Mouse (Mus musculus): ENCODE data around the gene Rbbp5. TPM values are rescaled to one million over a fixed set of nuclear protein-coding genes. Genes with fewer than 3 reads are reported as not detected.

The Rbbp5 gene
- polyA plus RNA-seq (2014; fragmentation: Nextera tagmentation; extraction: Ambion mirVana): 27.9 and 47.3 TPM in 2 replicates

DNA sequence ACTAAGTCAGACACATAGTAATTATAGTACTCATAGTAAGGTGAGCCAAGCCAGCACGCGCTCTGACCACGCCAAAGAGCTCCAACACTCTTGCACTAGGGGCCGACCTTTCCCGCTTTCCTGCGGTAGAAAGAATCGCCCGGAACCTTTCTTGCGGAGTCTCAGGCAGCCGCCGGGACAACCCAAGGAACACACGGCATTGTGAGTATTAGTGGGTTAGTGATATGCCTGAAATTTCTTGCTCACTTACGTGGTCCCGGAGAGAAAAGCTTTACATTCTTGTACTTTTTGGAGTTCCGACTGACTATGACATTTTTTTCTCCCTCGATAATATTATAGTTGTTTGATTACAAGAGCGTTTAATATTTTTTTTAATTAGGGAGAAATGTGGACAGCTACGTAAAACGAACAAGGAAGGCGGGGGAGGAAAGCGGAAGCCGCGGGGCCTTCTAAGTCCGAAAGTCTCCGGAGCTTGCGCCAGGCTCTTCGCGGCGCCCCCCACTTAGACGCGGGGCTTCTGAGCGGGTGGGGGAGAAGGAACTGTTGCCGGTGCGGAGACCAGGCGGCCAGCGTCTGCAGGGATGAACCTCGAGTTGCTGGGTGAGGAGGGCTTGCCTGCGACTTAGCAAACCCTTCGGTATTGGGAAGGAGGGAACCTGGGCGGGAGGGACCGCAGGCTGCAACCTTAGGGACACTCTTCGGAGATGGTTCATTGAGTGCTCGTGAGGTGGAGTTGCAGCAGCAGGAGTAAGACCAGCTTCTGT is at the start of gene Rbbp5:
Gene Rbbp5, plus strand, starts transcription at position 438 of the 764 bp plus-strand sequence.
- Histone ChIP-seq H3K9ac (ENCODE audit: low read depth, low read length) (peak within 1 kb of the TSS; percentile 67), H3K4me3 (ENCODE audit: low read length) (peak within 1 kb of the TSS; percentile 59), H3K9me3 (ENCODE audit: control insufficient read depth, low read length) (no peaks in the 10 kb centered on the region), H3K36me3 (ENCODE audit: control insufficient read depth, insufficient read depth, low read length) (no peaks in the 10 kb centered on the region), H3K4me2 (replicated peaks; ENCODE audit: low read depth, low read length) (peak within 1 kb of the TSS; percentile 60), H3K27me3 (ENCODE audit: control insufficient read depth, insufficient read depth, low read length) (no peaks in the 10 kb centered on the region), H3K27ac (ENCODE audit: low read depth, low read length) (peak within 1 kb of the TSS; percentile 3; the same call in 1 of the 2 replicates), H3K4me1 (ENCODE audit: control insufficient read depth, insufficient read depth, low read length) (peaks cover 12% of the 10 kb centered on the region)
- ATAC-seq (ENCODE audit: low FRiP score, low TSS enrichment): peak; percentile 90
- WGBS: under 1% methylated on average over 43 of the region's 43 CpGs

DNA sequence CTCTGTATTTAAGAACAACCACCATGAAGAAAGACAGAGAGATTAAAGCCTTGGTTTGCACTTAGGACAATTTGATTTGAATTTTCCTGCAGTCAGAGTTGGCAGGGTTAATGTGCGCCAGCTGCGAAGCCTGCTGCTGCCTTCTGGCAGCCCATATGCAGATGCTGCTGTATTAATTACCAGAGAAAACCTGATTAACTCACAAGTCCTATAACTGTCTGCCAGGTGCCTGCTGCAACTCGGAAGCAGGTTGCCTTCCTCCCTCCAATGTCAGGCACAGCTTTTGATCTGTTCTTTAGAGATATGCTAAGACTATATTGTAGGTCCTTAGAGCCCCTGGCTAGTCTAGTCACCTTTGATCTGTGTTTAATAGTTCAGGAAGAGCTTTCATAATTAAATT is 46.3 kb upstream of the Rbbp5 start:
- Histone ChIP-seq H3K9ac (ENCODE audit: low read depth, low read length) (no peak overlapping the region), H3K4me2 (replicated peaks; ENCODE audit: low read depth, low read length) (no peak overlapping the region), H3K9me3 (ENCODE audit: control insufficient read depth, low read length) (no peaks in the 10 kb centered on the region), H3K27ac (ENCODE audit: low read depth, low read length) (no peak overlapping the region), H3K4me1 (ENCODE audit: control insufficient read depth, insufficient read depth, low read length) (peaks cover 4% of the 10 kb centered on the region; the same call in 1 of the 2 replicates), H3K27me3 (ENCODE audit: control insufficient read depth, insufficient read depth, low read length) (no peaks in the 10 kb centered on the region), H3K36me3 (ENCODE audit: control insufficient read depth, insufficient read depth, low read length) (peaks cover 11% of the 10 kb centered on the region; the same call in 1 of the 2 replicates), H3K4me3 (ENCODE audit: low read length) (no peak overlapping the region)
- WGBS: 60% methylated on average over 3 of the region's 3 CpGs
- no peak for ATAC-seq (ENCODE audit: low FRiP score, low TSS enrichment)

DNA sequence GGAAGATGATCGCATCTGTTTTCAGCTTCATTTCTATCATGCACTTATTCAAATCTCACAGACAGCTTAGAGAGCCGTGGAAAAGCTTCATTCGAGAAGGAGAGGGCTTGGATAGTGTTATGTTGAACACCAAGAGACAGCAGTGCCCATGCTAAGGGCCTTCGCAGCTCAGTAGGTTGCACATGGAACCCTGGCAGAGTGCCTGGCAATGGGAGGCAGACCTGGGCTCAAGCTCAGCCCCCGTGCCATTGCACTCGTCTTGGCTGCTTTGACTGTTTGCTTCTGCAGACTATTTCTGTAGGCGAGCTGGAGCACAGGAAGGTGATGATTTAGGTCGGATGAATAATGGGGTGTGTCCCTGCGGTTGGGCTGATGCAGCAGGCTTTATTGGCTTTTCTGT is 45.4 kb upstream of the Rbbp5 start:
- no peak overlapping the region for H3K4me2 ChIP-seq (replicated peaks; ENCODE audit: low read depth, low read length)
- no peak overlapping the region for H3K4me3 ChIP-seq (ENCODE audit: low read length)
- no peak overlapping the region for H3K9ac ChIP-seq (ENCODE audit: low read depth, low read length)
- ATAC-seq (ENCODE audit: low FRiP score, low TSS enrichment): no peak
- 58% methylated on average over 9 of the region's 9 CpGs for WGBS
- H3K9me3 ChIP-seq (ENCODE audit: control insufficient read depth, low read length): no peaks in the 10 kb centered on the region
- no peaks in the 10 kb centered on the region for H3K27me3 ChIP-seq (ENCODE audit: control insufficient read depth, insufficient read depth, low read length)
- peaks cover 15% of the 10 kb centered on the region; the same call in 1 of the 2 replicates for H3K36me3 ChIP-seq (ENCODE audit: control insufficient read depth, insufficient read depth, low read length)
- H3K4me1 ChIP-seq (ENCODE audit: control insufficient read depth, insufficient read depth, low read length): peaks cover 4% of the 10 kb centered on the region; the same call in 1 of the 2 replicates
- H3K27ac ChIP-seq (ENCODE audit: low read depth, low read length): no peak overlapping the region

DNA sequence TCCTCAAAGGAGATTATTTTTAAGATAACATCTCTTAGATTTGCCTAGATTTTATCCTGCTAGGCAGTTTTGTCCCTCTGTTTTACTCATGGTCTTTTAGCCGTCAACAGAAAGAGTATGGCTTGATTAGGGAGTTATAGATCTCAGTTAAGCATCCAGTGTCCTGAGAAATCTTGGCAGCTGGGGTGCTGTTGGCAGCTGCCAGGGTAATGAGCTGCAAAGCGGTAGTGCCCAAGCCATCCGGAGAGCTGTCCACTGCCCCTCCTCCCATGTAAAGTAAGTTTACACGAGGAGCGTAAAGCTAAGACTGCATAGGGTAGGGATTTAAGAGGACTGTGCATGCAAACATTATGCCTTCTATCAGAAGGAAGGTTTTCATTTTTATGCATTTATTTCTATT is 43.8 kb upstream of the Rbbp5 start:
- Histone ChIP-seq H3K27me3 (ENCODE audit: control insufficient read depth, insufficient read depth, low read length) (no peaks in the 10 kb centered on the region), H3K4me3 (ENCODE audit: low read length) (no peak overlapping the region), H3K4me2 (replicated peaks; ENCODE audit: low read depth, low read length) (no peak overlapping the region), H3K4me1 (ENCODE audit: control insufficient read depth, insufficient read depth, low read length) (peaks cover 4% of the 10 kb centered on the region; the same call in 1 of the 2 replicates), H3K9me3 (ENCODE audit: control insufficient read depth, low read length) (no peaks in the 10 kb centered on the region), H3K36me3 (ENCODE audit: control insufficient read depth, insufficient read depth, low read length) (peaks cover 20% of the 10 kb centered on the region; the same call in 1 of the 2 replicates), H3K27ac (ENCODE audit: low read depth, low read length) (no peak overlapping the region), H3K9ac (ENCODE audit: low read depth, low read length) (no peak overlapping the region)
- no peak for ATAC-seq (ENCODE audit: low FRiP score, low TSS enrichment)
- whole genome bisulfite sequencing: 78% methylated on average over 5 of the region's 5 CpGs

DNA sequence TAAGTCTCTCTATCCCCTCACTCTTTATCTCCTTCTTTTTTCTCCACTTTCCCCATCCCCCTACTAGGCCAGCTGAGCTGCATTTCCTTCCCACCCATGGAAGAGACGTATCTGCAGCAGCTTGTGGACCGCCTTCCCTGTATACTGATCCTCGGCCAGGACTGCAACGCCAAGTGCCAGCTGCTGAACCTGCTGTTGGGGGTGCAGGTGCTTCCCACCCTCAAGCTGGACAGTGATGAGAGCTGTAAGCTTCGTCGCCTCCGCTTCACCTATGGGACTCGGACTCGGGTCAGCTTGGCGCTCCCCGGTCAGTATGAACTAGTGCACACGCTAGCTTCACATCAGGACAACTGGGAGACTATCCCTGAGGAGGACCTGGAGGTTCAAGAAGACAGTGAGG is 43.1 kb upstream of the Rbbp5 start:
- Histone ChIP-seq H3K27me3 (ENCODE audit: control insufficient read depth, insufficient read depth, low read length) (no peaks in the 10 kb centered on the region), H3K27ac (ENCODE audit: low read depth, low read length) (no peak overlapping the region), H3K36me3 (ENCODE audit: control insufficient read depth, insufficient read depth, low read length) (peaks cover 20% of the 10 kb centered on the region; the same call in 1 of the 2 replicates), H3K4me3 (ENCODE audit: low read length) (no peak overlapping the region), H3K9ac (ENCODE audit: low read depth, low read length) (no peak overlapping the region), H3K4me1 (ENCODE audit: control insufficient read depth, insufficient read depth, low read length) (peaks cover 4% of the 10 kb centered on the region; the same call in 1 of the 2 replicates), H3K4me2 (replicated peaks; ENCODE audit: low read depth, low read length) (no peak overlapping the region), H3K9me3 (ENCODE audit: control insufficient read depth, low read length) (no peaks in the 10 kb centered on the region)
- WGBS: 88% methylated on average over 12 of the region's 12 CpGs
- ATAC-seq (ENCODE audit: low FRiP score, low TSS enrichment): no peak

DNA sequence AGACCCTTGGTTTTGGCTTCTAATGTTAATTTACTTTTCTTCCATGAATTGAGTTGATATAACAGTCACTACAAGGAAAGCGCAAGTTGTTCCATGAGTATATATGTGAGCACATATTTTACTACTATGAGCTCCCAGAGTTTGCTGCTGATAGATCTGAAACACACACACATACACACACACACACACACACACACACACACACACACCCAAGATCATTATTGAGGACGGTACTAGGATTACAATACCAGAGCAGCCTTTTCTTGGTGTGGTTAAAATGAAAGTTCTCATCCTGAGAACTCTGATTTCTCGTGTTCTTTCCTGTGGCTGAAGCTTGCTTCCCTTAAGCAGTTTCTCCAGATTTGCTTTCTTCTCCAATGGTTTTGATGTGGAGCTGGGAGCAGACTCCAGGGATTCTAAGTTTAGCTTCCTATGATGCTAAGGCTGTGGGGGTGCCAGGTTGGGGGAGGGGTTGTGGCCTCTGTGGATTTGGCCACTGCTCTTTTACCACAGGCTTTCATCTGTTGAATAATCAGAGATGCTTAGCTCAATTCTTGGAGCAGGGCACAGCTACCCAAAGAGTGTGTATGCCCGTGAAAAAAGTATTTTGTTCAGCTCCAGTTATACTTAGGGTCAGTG is 40.7 kb upstream of the Rbbp5 start:
- H3K27me3 ChIP-seq (ENCODE audit: control insufficient read depth, insufficient read depth, low read length): no peaks in the 10 kb centered on the region
- ATAC-seq (ENCODE audit: low FRiP score, low TSS enrichment): no peak
- H3K4me3 ChIP-seq (ENCODE audit: low read length): no peak overlapping the region
- WGBS: 75% methylated on average over 4 of the region's 4 CpGs
- peaks cover 4% of the 10 kb centered on the region; the same call in 1 of the 2 replicates for H3K4me1 ChIP-seq (ENCODE audit: control insufficient read depth, insufficient read depth, low read length)
- no peak overlapping the region for H3K4me2 ChIP-seq (replicated peaks; ENCODE audit: low read depth, low read length)
- H3K9ac ChIP-seq (ENCODE audit: low read depth, low read length): no peak overlapping the region
- peak overlapping the region; percentile 47; the same call in 1 of the 2 replicates for H3K27ac ChIP-seq (ENCODE audit: low read depth, low read length)
- H3K36me3 ChIP-seq (ENCODE audit: control insufficient read depth, insufficient read depth, low read length): peaks cover 31% of the 10 kb centered on the region; the same call in 1 of the 2 replicates
- no peaks in the 10 kb centered on the region; the same call in 1 of the 2 replicates for H3K9me3 ChIP-seq (ENCODE audit: control insufficient read depth, low read length)

DNA sequence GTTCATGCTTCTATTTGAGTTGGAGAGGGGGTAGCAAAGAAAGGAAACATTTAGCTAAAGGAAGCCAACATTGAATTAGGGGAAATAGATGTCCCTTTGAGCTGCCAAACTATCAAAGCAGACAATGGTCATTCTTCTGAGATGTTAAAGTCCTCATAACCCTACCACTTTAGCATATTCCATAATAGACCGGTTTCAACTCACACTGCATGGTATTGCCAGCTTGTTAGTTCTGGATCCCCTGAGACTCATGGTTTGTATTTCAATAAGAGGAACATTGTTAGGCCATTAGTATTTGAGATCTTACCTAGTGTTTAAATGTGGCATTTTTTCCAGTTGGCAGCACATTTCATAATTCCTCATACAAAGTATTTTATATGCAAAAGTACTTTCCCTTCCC is 40.2 kb upstream of the Rbbp5 start:
- Histone ChIP-seq H3K4me1 (ENCODE audit: control insufficient read depth, insufficient read depth, low read length) (no peaks in the 10 kb centered on the region), H3K4me3 (ENCODE audit: low read length) (no peak overlapping the region), H3K9ac (ENCODE audit: low read depth, low read length) (no peak overlapping the region), H3K4me2 (replicated peaks; ENCODE audit: low read depth, low read length) (no peak overlapping the region), H3K36me3 (ENCODE audit: control insufficient read depth, insufficient read depth, low read length) (peaks cover 34% of the 10 kb centered on the region; the same call in 1 of the 2 replicates), H3K27me3 (ENCODE audit: control insufficient read depth, insufficient read depth, low read length) (no peaks in the 10 kb centered on the region), H3K27ac (ENCODE audit: low read depth, low read length) (no peak overlapping the region), H3K9me3 (ENCODE audit: control insufficient read depth, low read length) (no peaks in the 10 kb centered on the region; the same call in 1 of the 2 replicates)
- ATAC-seq (ENCODE audit: low FRiP score, low TSS enrichment): no peak
- 93% methylated on average over 1 of the region's 1 CpGs for WGBS

DNA sequence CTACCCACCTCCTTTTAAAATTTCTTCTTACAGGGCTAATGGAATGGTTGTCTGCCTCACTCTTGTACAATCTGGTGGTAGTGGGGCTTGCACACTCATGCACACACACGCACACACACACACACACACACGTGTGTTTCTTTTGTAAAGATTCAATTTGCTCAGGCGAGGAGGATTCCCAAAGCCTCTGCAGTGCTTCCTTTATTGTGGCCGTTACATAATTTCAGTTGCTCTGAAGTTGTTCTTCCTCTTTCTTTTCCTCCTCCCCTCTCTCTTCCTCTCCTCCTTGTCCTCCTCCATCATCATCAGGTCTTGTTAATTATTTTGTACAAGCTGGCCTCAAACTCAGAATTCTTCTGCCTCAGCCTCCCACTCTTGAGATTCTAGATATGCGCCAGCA is 39.8 kb upstream of the Rbbp5 start:
- Histone ChIP-seq H3K9ac (ENCODE audit: low read depth, low read length) (no peak overlapping the region), H3K27ac (ENCODE audit: low read depth, low read length) (no peak overlapping the region), H3K36me3 (ENCODE audit: control insufficient read depth, insufficient read depth, low read length) (peaks cover 38% of the 10 kb centered on the region; the same call in 1 of the 2 replicates), H3K9me3 (ENCODE audit: control insufficient read depth, low read length) (no peaks in the 10 kb centered on the region; the same call in 1 of the 2 replicates), H3K4me2 (replicated peaks; ENCODE audit: low read depth, low read length) (no peak overlapping the region), H3K4me1 (ENCODE audit: control insufficient read depth, insufficient read depth, low read length) (no peaks in the 10 kb centered on the region), H3K4me3 (ENCODE audit: low read length) (no peak overlapping the region), H3K27me3 (ENCODE audit: control insufficient read depth, insufficient read depth, low read length) (no peaks in the 10 kb centered on the region)
- 80% methylated on average over 5 of the region's 5 CpGs for WGBS
- ATAC-seq (ENCODE audit: low FRiP score, low TSS enrichment): no peak
